In the genomic region with DNA sequence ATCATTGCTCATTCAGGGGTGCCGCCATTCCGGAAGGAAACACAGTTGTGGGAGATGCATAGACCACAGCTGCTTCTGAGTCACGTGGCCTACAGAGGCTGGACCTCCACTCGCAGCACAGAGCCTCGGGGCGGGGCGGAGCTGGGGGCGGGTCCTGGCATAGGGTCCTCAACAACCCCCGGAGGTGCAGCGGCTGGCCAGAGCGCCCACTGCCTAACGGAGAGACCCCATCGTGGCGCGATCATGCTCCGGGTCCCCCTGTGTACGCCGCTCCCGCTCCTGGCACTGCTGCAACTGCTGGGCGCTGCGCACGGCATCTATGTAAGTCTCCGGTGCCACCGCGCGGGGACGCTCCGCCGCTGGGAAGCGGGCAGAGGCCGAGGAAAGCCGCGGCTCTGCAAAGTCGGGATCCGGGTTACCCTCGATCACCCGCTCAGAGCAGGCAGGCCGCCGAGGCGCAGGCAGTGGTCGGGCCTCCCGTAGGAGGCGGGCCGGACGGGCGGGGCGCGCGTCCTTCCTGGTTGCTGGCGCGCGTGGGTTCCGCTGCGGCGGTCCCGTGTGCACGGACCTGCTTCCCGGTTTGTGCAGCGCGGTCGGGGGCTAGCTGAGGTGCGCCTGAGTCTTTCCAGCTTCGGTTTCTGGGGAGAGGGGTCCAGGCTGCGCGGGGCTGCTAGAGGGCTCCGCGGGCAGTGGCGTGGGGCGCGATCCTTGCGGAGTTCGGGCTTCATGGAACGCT, we compare ENCODE assay signal across 8 mouse cellular contexts. TPM values are rescaled to one million over a fixed set of nuclear protein-coding genes. Genes with fewer than 3 reads are reported as not detected.
DNase-seq lines count a peak whose midpoint lies in the region; ATAC-seq and TF ChIP-seq lines count a peak whose summit lies in the region.

Gene Glb1 (plus strand): TSS at position 128 of the 736 bp plus-strand sequence.
Gene Tmppe (plus strand): TSS at position 157 of the 736 bp plus-strand sequence.

- H3K4me3 ChIP-seq in gastrocnemius, adult 2 months: peak within 1 kb of the TSS; percentile 80
- H3K4me3 ChIP-seq in hindbrain, postnatal 0 days (ENCODE audit: low read length): peak within 1 kb of the TSS; percentile 88

- ATAC-seq in common myeloid progenitor, adult 5-6 weeks (replicated peaks; ENCODE audit: low read depth, poor library complexity, severe bottlenecking): peak; percentile 90
- ATAC-seq in hindbrain, postnatal 0 days: peak; percentile 98

- peaks cover 8% of the 10 kb centered on the region for H3K4me1 ChIP-seq in hindbrain, postnatal 0 days (ENCODE audit: insufficient read depth, low read length)

- no peaks in the 10 kb centered on the region for H3K27me3 ChIP-seq in hindbrain, postnatal 0 days (ENCODE audit: insufficient read depth, low read length)

- H3K9me3 ChIP-seq in hindbrain, postnatal 0 days (ENCODE audit: low read length): no peaks in the 10 kb centered on the region

- intact Hi-C loops in gastrocnemius, adult 2 months (cut with DNase I): no loop called here

- H3K4me2 ChIP-seq in hindbrain, postnatal 0 days (ENCODE audit: low read depth, low read length): peak within 1 kb of the TSS; percentile 80

- WGBS in hindbrain, postnatal 0 days: under 1% methylated on average over 68 of the region's 73 CpGs

- H3K27ac ChIP-seq in gastrocnemius, adult 2 months: peak within 1 kb of the TSS; percentile 97
- H3K27ac ChIP-seq in hindbrain, postnatal 0 days: peak within 1 kb of the TSS; percentile 94

- 0 out of 2 replicates have a peak, but pooled peaks cover 5% of the 10 kb centered on the region for H3K36me3 ChIP-seq in hindbrain, postnatal 0 days (ENCODE audit: insufficient read depth, low read length)

- peak; percentile 96 for DNase-seq in ZHBTc4 (ENCODE audit: low read depth, low spot score)
- peak; percentile 87 for DNase-seq in gastrocnemius, adult 2 months
- DNase-seq in hindbrain, postnatal 0 days (ENCODE audit: low spot score): peak; percentile 89
- DNase-seq in left cerebral cortex, adult 18-20 months (ENCODE audit: low spot score in 2 of 2): peak; percentile 65 to 79
- peak; percentile 88 to 90 for DNase-seq in lung, postnatal 4 days
- peak; percentile 53 for DNase-seq in retina, postnatal 7 days (ENCODE audit: low read depth, low spot score)
- DNase-seq in urinary bladder, adult 18-20 months (ENCODE audit: low spot score in 2 of 2): peak; percentile 71 to 74

- TF ChIP-seq CTCF in gastrocnemius, adult 2 months (IDR thresholded peaks at IDR 0.05): peak; percentile 63
- peak; percentile 58 for TF ChIP-seq CTCF in hindbrain, postnatal 0 days (IDR thresholded peaks at IDR 0.05; ENCODE audit: low read depth)

- H3K9ac ChIP-seq in hindbrain, postnatal 0 days (replicated peaks; ENCODE audit: low read length): peak within 1 kb of the TSS; percentile 82

RNA-seq across cellular contexts. Expression of gene Glb1, which starts in this region (rescaled TPM):
- total RNA-seq in common myeloid progenitor, adult 5-6 weeks (2017): 29.5 and 30.6 TPM in 2 replicates
- 1 to 10 TPM; 3.2 to 4.4 TPM for total RNA-seq in gastrocnemius, adult 2 months (2021)
- 37.5 and 41.9 TPM in 2 replicates for total RNA-seq in hindbrain, postnatal 0 days (2014; rRNA removed)
- 35.7 and 36.2 TPM in 2 replicates for polyA plus RNA-seq in hindbrain, postnatal 0 days (2015; fragmentation: Nextera tagmentation; extraction: Ambion mirVana)
- total RNA-seq in left cerebral cortex, adult 18-20 months (2021): 10 to 100 TPM; 23.3 to 25.5 TPM

RNA-seq across cellular contexts. Expression of gene Tmppe, which starts in this region (rescaled TPM):
- total RNA-seq in common myeloid progenitor, adult 5-6 weeks (2017): 4.7 and 6.4 TPM in 2 replicates
- total RNA-seq in gastrocnemius, adult 2 months (2021): 1 to 10 TPM; 1.5 to 1.6 TPM
- total RNA-seq in hindbrain, postnatal 0 days (2014; rRNA removed): 6.1 and 9.4 TPM in 2 replicates
- polyA plus RNA-seq in hindbrain, postnatal 0 days (2015; fragmentation: Nextera tagmentation; extraction: Ambion mirVana): 5.9 and 7.1 TPM in 2 replicates
- total RNA-seq in left cerebral cortex, adult 18-20 months (2021): 10 to 100 TPM; 12.9 to 13.4 TPM

Comparison
In these comparisons a context has a peak if more than half of its experiments do, and no peak if none do; other contexts are left out.
1. Peak in every context shown above with its lines: DNase-seq, ATAC-seq, H3K4me3 ChIP-seq and H3K27ac ChIP-seq.